12 mouse cellular contexts compared by ENCODE assay signal in genomic region chr4:62806786-62807185, GRCm38 (mm10).
A peak's percentile ranks its signal among the peaks of the same experiment; 100 is the strongest.
DNase-seq lines count a peak whose midpoint lies in the region; ATAC-seq lines count a peak whose summit lies in the region.
"Had no signal": no experiment of that assay in that cellular context is flagged by ENCODE, and none has a peak within 500 bp of the region (broad histone marks: within the 10 kb centered on the region; RNA-seq: fewer than 3 reads in every experiment).

No protein-coding gene starts in this region.

- H3K27me3 ChIP-seq in heart, embryonic 13.5 days (replicated peaks), result no peaks in the 10 kb centered on the region
- no peaks in the 10 kb centered on the region for H3K27me3 ChIP-seq in liver, embryonic 12.5 days (replicated peaks)
- no peaks in the 10 kb centered on the region for H3K27me3 ChIP-seq in hindbrain, embryonic 11.5 days (ENCODE audit: control insufficient read depth, insufficient read depth, low read length)
- H3K27me3 ChIP-seq: hindbrain, embryonic 13.5 days; liver, embryonic 15.5 days had no signal

- H3K9me3 ChIP-seq in heart, embryonic 13.5 days, result no peaks in the 10 kb centered on the region
- H3K9me3 ChIP-seq in liver, embryonic 12.5 days (replicated peaks), result no peaks in the 10 kb centered on the region
- no peaks in the 10 kb centered on the region for H3K9me3 ChIP-seq in hindbrain, embryonic 11.5 days (ENCODE audit: control insufficient read depth, low read length)
- H3K9me3 ChIP-seq: hindbrain, embryonic 13.5 days; liver, embryonic 15.5 days had no signal

- no peaks in the 10 kb centered on the region for H3K36me3 ChIP-seq in heart, embryonic 13.5 days
- no peaks in the 10 kb centered on the region for H3K36me3 ChIP-seq in liver, embryonic 12.5 days
- no peaks in the 10 kb centered on the region for H3K36me3 ChIP-seq in hindbrain, embryonic 11.5 days (ENCODE audit: control insufficient read depth, insufficient read depth, low read length)
- H3K36me3 ChIP-seq: hindbrain, embryonic 13.5 days; liver, embryonic 15.5 days had no signal

- WGBS in heart, embryonic 13.5 days, result 56% methylated on average over 2 of the region's 2 CpGs
- 15% methylated on average over 2 of the region's 2 CpGs for WGBS in liver, embryonic 12.5 days (ENCODE audit: insufficient replicate concordance)
- 77% methylated on average over 2 of the region's 2 CpGs for WGBS in hindbrain, embryonic 11.5 days

- H3K4me2 ChIP-seq in heart, embryonic 13.5 days, result no peak overlapping the region
- no peak overlapping the region for H3K4me2 ChIP-seq in liver, embryonic 12.5 days
- H3K4me2 ChIP-seq in hindbrain, embryonic 11.5 days (replicated peaks; ENCODE audit: low read depth, low read length), result no peak overlapping the region
- H3K4me2 ChIP-seq: hindbrain, embryonic 13.5 days; liver, embryonic 15.5 days had no signal

- peak overlapping the region; percentile 52 for H3K27ac ChIP-seq in heart, embryonic 13.5 days (replicated peaks)
- H3K27ac ChIP-seq in liver, embryonic 12.5 days, result 0 out of 2 replicates have a peak overlapping the region, but pooled peaks have one; percentile 20
- no peak overlapping the region for H3K27ac ChIP-seq in hindbrain, embryonic 11.5 days (ENCODE audit: low read depth, low read length)
- H3K27ac ChIP-seq: hindbrain, embryonic 13.5 days; liver, embryonic 15.5 days had no signal

- DNase-seq in heart, adult 9 months (ENCODE audit: low spot score in 2 of 2), result no peak
- peak; percentile 68 for DNase-seq in thymus, postnatal 14 days
- DNase-seq in hindbrain, embryonic 11.5 days (ENCODE audit: low spot score), result no peak
- DNase-seq in adrenal gland, adult 8-10 months, result no peak
- DNase-seq in layer of hippocampus, adult 8-10 months (ENCODE audit: low spot score in 2 of 2), result no peak
- DNase-seq: cerebellum, postnatal 36 days; layer of hippocampus, postnatal 36 days had no signal

- no peak for ATAC-seq in heart, embryonic 13.5 days (ENCODE audit: extremely low read depth, insufficient number of reproducible peaks, low FRiP score, low TSS enrichment)
- ATAC-seq in activated CD4-positive, CD25-positive, alpha-beta regulatory T cell, adult 4 months, result peak; percentile 94
- ATAC-seq in liver, embryonic 12.5 days, result no peak
- ATAC-seq in hindbrain, embryonic 11.5 days (ENCODE audit: low FRiP score), result no peak

- no peak overlapping the region for H3K4me3 ChIP-seq in heart, embryonic 13.5 days
- H3K4me3 ChIP-seq in liver, embryonic 12.5 days, result no peak overlapping the region
- H3K4me3 ChIP-seq in hindbrain, embryonic 11.5 days (ENCODE audit: low read depth, low read length), result no peak overlapping the region
- H3K4me3 ChIP-seq: hindbrain, embryonic 13.5 days; liver, embryonic 15.5 days had no signal

- H3K4me1 ChIP-seq in heart, embryonic 13.5 days, result peaks cover 26% of the 10 kb centered on the region
- 0 out of 2 replicates have a peak, but pooled peaks cover 9% of the 10 kb centered on the region for H3K4me1 ChIP-seq in liver, embryonic 12.5 days
- H3K4me1 ChIP-seq in hindbrain, embryonic 11.5 days (replicated peaks; ENCODE audit: control insufficient read depth, insufficient read depth, low read length), result no peaks in the 10 kb centered on the region
- H3K4me1 ChIP-seq: liver, embryonic 15.5 days had no signal

- no peak overlapping the region for H3K9ac ChIP-seq in heart, embryonic 13.5 days
- H3K9ac ChIP-seq in liver, embryonic 12.5 days, result no peak overlapping the region
- no peak overlapping the region for H3K9ac ChIP-seq in hindbrain, embryonic 11.5 days (ENCODE audit: low read depth, low read length)
- H3K9ac ChIP-seq: hindbrain, embryonic 13.5 days; liver, embryonic 15.5 days had no signal
